Mouse (Mus musculus) lung, embryonic 14.5 days (tissue): Measurements from ENCODE around the gene Mki67. TPM values are rescaled to one million over a fixed set of nuclear protein-coding genes. Genes with fewer than 3 reads are reported as not detected.

ENCODE experiments used
- ATAC-seq: fragments of 200-750 bp; cut with Nextera tagmentation; 2 replicates; pipeline ENCODE4 v1.8.0; 2017; ENCODE audit warnings: mild to moderate bottlenecking, moderate TSS enrichment, moderate library complexity; ENCODE audit not compliant: insufficient read depth
- DNase-seq: peaks from one replicate; pipeline ENCODE4 v3.0.0-alpha.2; 2015
- H3K27ac ChIP-seq: fragments of 300-500 bp; sonication (generic); 2 replicates; pipeline ENCODE4 v1.5.1; 2014; ENCODE audit warnings: low read depth, mild to moderate bottlenecking, moderate library complexity
- H3K27me3 ChIP-seq: fragments of 300-500 bp; sonication (generic); 2 replicates; pipeline ENCODE4 v1.6.1; 2014; ENCODE audit warnings: low read length, control low read depth; ENCODE audit not compliant: insufficient read depth
- H3K36me3 ChIP-seq: fragments of 300-500 bp; sonication (generic); 2 replicates; pipeline ENCODE4 v1.6.1; 2014; ENCODE audit warnings: control low read depth; ENCODE audit not compliant: insufficient read depth
- H3K4me1 ChIP-seq: fragments of 300-500 bp; sonication (generic); 2 replicates; pipeline ENCODE4 v1.6.1; 2014; ENCODE audit warnings: antibody characterized with exemption, control low read depth; ENCODE audit not compliant: insufficient read depth
- H3K4me2 ChIP-seq: fragments of 300-500 bp; sonication (generic); 2 replicates; pipeline ENCODE4 v1.6.1; 2014; ENCODE audit warnings: mild to moderate bottlenecking
- H3K4me3 ChIP-seq: fragments of 300-500 bp; sonication (generic); 2 replicates; pipeline ENCODE4 v1.5.1; 2014; ENCODE audit warnings: low read depth, low read length
- H3K9ac ChIP-seq: fragments of 300-500 bp; sonication (generic); 2 replicates; pipeline ENCODE4 v1.6.1; 2014
- H3K9me3 ChIP-seq: fragments of 300-500 bp; sonication (generic); 2 replicates; pipeline ENCODE4 v1.6.1; 2016; ENCODE audit warnings: low read depth, low read length, control low read depth
- CTCF ChIP-seq: IDR thresholded peaks from 2 replicates; pipeline ENCODE4 v1.5.1; 2016; ENCODE audit warnings: antibody characterized with exemption, low read depth
- WGBS: fragments of 180-500 bp; shearing (Covaris S2); extraction: QIAGEN DNeasy Blood & Tissue Kit; methylation state at CpG from one replicate; pipeline ENCODE4 v1.1.7; 2014; 5-methylcytosine and 5-hydroxymethylcytosine counted together
- polyA plus RNA-seq: library from polyadenylated mRNA; unstranded; fragments of >200 nt; fragmentation: Nextera tagmentation; extraction: Ambion mirVana; gene quantifications from 2 replicates; pipeline ENCODE4 v1.2.1, GENCODE M21; 2014

Gene Mki67
- polyA plus RNA-seq, 1 experiment from 2014 or later: 80.7 TPM

DNA sequence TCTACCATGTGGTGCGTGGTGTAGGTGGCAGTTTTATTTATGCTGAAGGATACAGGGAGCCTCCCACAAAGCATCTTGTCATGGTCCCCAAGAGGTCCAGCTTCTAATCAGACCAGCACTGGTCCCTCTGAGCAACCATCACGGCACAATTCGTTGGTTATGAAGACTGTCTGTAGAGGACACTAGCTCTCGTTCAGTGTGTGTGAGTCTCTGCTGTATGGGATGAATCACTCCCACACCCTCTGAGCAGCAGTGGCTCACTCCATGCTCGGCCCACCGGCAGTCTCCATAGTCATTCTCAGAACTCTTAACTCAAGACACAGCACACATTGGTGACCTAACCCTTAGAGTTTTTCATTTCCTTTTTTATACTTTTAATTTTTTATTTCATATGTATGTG lies 61.9 kb downstream of the Mki67 start:
- Histone ChIP-seq H3K4me3 (no peak overlapping the region), H3K27me3 (no peaks in the 10 kb centered on the region), H3K4me2 (no peak overlapping the region), H3K9ac (no peak overlapping the region), H3K27ac (no peak overlapping the region), H3K36me3 (no peaks in the 10 kb centered on the region), H3K4me1 (0 out of 2 replicates have a peak, but pooled peaks cover 5% of the 10 kb centered on the region), H3K9me3 (no peaks in the 10 kb centered on the region)
- DNase-seq (no peak), ATAC-seq (no peak)
- no peak for TF ChIP-seq CTCF
- WGBS: 86% methylated on average over 6 of the region's 6 CpGs

DNA sequence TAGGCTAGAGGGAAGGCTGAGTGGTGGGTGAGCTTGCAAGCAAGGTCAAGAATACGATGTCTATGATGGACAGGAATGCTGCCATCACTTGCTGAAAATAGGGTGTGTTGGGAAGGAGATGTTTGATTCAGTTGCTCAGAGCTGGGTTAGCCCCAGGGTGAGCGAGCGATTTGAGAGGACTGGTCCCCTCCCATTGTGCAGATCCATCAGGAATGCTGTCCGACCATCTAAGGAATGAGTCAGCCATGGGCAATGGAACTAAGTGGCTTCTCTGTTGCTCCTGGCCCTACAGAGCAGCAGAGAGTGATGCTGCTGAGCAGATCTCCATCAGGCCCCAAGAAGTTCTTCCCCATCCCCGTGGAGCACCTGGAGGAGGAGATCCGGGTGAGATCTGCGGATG lies 62.6 kb downstream of the Mki67 start:
- no peaks in the 10 kb centered on the region for H3K36me3 ChIP-seq
- no peak overlapping the region for H3K9ac ChIP-seq
- no peak overlapping the region for H3K4me2 ChIP-seq
- 0 out of 2 replicates have a peak, but pooled peaks cover 5% of the 10 kb centered on the region for H3K4me1 ChIP-seq
- no peak overlapping the region for H3K4me3 ChIP-seq
- H3K27ac ChIP-seq: no peak overlapping the region
- no peak for DNase-seq
- H3K27me3 ChIP-seq: no peaks in the 10 kb centered on the region
- no peak for TF ChIP-seq CTCF
- no peaks in the 10 kb centered on the region for H3K9me3 ChIP-seq
- ATAC-seq: no peak
- 77% methylated on average over 7 of the region's 7 CpGs for WGBS

DNA sequence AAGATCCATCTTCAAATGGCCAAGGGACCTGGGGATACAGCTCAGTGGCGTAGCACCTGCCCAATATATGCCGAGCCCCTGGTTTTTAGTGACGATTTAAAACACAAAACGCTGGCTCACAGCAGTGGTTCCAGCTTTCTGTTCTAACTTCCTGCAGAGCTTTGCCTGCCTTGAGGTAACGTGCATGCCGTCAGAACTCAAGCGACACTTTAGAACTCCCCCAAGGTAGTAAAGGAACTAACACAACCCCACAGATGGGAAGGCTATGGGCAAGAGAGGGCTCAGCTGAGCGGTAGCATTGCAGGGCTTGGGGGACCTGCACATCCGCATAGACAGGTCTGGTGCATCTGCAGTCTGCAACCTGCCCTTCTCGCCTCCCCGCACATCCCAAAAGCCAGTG lies 63.4 kb downstream of the Mki67 start:
- no peak for ATAC-seq
- no peak for DNase-seq
- Histone ChIP-seq H3K36me3 (no peaks in the 10 kb centered on the region), H3K4me1 (0 out of 2 replicates have a peak, but pooled peaks cover 5% of the 10 kb centered on the region), H3K4me2 (peak overlapping the region; percentile 48), H3K27me3 (no peaks in the 10 kb centered on the region), H3K4me3 (no peak overlapping the region), H3K27ac (no peak overlapping the region), H3K9me3 (no peaks in the 10 kb centered on the region), H3K9ac (no peak overlapping the region)
- 68% methylated on average over 11 of the region's 11 CpGs for WGBS
- TF ChIP-seq CTCF: no peak

DNA sequence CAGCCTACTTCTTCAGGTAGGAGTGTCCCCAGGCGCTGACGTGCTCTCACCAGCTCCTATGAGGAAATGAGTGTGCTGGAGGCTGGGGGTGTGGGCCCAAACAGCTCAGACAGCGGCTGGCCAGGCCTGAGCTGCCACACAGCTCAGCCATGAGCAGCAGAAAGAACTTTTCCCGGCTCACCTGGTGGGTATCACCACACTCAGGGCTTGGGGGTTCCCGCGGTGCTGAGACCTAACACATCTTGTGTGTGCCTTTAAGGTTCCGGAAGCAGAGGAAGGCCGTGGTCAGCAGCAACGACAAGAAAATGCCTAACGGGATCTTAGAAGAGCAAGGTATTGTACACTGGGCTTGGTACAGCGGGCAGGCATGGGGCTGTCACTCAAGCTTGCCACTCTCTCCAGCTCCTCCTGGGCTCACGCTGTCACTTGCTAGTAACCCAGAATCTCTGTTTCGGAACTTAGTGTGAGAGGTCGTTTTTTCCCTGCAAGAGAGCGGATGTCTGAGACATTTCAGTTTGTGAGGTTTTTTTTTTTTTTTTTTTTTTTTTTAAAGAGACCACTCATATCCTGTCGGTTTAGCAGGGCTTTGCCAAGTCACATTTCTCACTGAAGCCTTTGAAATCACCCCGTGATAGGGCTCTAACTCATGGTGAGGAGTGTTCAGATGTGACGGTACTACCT lies 64.2 kb downstream of the Mki67 start:
- TF ChIP-seq CTCF: no peak
- WGBS: 38% methylated on average over 18 of the region's 18 CpGs
- DNase-seq: peak; percentile 46
- Histone ChIP-seq H3K27me3 (no peaks in the 10 kb centered on the region), H3K9me3 (no peaks in the 10 kb centered on the region), H3K9ac (peak overlapping the region; percentile 18), H3K4me2 (peak overlapping the region; percentile 48), H3K27ac (no peak overlapping the region), H3K4me1 (0 out of 2 replicates have a peak, but pooled peaks cover 5% of the 10 kb centered on the region), H3K4me3 (peak overlapping the region; percentile 23), H3K36me3 (no peaks in the 10 kb centered on the region)
- ATAC-seq: peak; percentile 50; the same call in 1 of the 2 replicates

DNA sequence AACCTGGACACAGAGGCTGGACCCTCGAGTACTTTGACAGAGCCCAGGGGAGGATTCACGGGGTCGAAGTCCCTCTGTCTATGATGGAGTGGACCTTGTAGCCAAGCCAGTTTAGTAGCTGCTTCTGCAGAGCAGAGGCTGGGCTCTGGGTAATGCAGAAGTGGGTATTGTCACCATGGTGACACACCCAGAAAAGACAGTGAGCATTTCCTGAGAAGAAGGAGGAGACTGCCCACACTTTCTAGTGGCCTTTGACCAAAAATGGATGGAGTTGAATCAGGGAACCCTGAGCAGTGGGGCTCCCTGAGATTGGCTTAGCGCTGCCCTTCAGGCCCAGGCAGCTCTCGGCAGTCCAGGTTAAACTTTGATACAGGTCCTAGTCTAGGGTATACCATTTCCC lies 66.1 kb downstream of the Mki67 start:
- Histone ChIP-seq H3K27ac (no peak overlapping the region), H3K4me2 (no peak overlapping the region), H3K4me3 (no peak overlapping the region), H3K27me3 (no peaks in the 10 kb centered on the region), H3K36me3 (no peaks in the 10 kb centered on the region), H3K9ac (no peak overlapping the region), H3K4me1 (0 out of 2 replicates have a peak, but pooled peaks cover 5% of the 10 kb centered on the region), H3K9me3 (no peaks in the 10 kb centered on the region)
- TF ChIP-seq CTCF: no peak
- ATAC-seq (no peak), DNase-seq (no peak)
- 86% methylated on average over 5 of the region's 5 CpGs for WGBS

DNA sequence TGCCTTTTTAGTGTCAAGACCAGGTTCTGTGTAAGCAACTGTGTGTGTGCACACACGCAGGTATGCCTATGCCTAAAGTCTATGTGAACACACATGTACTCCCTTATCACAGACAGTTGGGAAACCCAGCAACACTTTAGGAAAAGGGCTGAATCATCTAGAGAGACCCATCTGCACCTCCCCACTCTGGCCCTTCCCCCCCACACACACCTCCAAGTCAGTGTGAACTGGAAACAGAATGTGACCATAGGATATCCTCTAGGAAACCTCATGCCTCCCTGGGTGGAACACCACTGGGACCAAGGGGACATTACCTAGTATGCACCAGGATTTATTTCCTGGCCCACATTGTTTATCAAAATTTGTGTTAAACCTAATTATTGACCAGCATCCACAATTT lies 66.9 kb downstream of the Mki67 start:
- ATAC-seq: no peak
- Histone ChIP-seq H3K4me3 (no peak overlapping the region), H3K9me3 (no peaks in the 10 kb centered on the region), H3K36me3 (no peaks in the 10 kb centered on the region), H3K9ac (no peak overlapping the region), H3K4me2 (no peak overlapping the region), H3K27me3 (no peaks in the 10 kb centered on the region), H3K4me1 (0 out of 2 replicates have a peak, but pooled peaks cover 5% of the 10 kb centered on the region), H3K27ac (no peak overlapping the region)
- no peak for TF ChIP-seq CTCF
- DNase-seq: no peak
- WGBS: 81% methylated on average over 1 of the region's 1 CpGs

DNA sequence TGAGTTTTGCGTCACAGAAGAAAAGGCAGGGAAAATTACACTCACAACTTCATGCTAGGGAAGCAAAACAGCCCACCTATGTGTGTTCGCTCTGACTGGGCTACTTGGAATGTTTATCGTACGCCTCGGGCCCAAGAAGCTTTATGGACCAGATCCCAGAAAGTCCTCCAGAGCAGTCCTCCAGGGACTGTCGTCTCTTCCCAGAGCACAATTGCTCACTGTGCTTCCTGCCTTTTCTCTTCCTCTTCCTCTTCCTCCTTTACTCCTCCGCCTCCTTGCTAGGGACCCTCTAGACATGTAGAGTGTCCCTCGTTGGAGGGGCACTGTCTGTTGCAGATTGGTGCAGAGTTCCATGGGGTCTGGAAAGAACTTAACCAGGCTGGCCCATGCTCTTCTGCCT lies 67.3 kb downstream of the Mki67 start:
- Histone ChIP-seq H3K27me3 (no peaks in the 10 kb centered on the region), H3K9me3 (no peaks in the 10 kb centered on the region), H3K4me3 (no peak overlapping the region), H3K4me1 (0 out of 2 replicates have a peak, but pooled peaks cover 5% of the 10 kb centered on the region), H3K36me3 (no peaks in the 10 kb centered on the region), H3K4me2 (no peak overlapping the region), H3K9ac (no peak overlapping the region), H3K27ac (no peak overlapping the region)
- DNase-seq (no peak), ATAC-seq (no peak)
- TF ChIP-seq CTCF: no peak
- WGBS: 83% methylated on average over 8 of the region's 8 CpGs
